Mouse (Mus musculus): Measurements from ENCODE around the gene Tceal3.

DNA sequence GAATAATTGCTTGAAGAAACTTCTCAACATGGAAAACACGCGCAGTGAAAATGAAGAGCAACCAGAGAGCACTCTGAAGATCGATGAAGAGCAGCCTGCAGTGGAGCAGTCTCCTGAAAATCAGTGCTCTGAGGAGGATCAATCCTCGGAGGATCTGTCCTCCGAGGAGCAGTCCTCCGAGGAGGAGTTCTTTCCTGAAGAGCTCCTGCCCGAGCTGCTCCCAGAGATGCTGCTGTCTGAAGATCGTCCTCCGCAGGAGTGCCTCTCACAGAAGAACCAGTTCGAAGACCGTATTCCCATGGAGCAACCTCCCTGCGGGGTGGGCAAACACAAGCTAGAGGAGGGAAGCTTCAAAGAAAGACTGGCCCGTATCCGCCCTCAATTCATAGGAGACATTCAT is 118.1 kb downstream of the Tceal3 start:
- TF ChIP-seq CTCF (IDR thresholded peaks at IDR 0.05) (no peak), EP300 (IDR thresholded peaks at IDR 0.05; ENCODE audit: insufficient read depth, low read depth, low read length) (no peak)
